ENCODE assay signal across 8 mouse cellular contexts in the genomic region with DNA sequence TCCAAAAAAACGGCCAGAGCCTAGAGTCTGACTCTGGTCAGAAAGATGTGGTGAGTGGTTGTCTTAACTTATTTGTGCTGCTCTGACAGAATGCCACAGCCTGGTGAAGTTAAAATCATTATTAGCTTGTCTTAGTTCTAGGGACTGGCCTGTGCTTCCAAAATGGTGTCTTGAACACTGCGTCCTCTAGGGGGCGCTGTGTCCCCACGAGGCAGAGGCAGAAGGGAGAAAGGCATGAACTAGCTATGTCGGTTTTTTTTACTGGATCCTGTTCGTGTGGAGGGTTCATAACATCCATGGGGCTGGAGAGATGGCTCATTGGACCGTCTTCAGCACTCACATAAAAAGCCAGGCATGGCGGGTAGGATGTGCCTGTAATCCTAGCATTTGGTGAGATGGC.
DNase-seq lines count a peak whose midpoint lies in the region.

No protein-coding gene starts in this region.

- peak; percentile 6 to 14 for DNase-seq in frontal cortex, postnatal 25 days (ENCODE audit: low spot score in 2 of 2)
- no peak for DNase-seq in frontal cortex, postnatal 10 days (ENCODE audit: low spot score in 2 of 2)
- peak; percentile 53 for DNase-seq in 3134 (ENCODE audit: extremely low read depth, insufficient read length, low spot score)
- peak; percentile 84 for DNase-seq in NIH3T3 (ENCODE audit: low read depth)
- peak; percentile 46 for DNase-seq in embryo, embryonic 11.5 days (ENCODE audit: low read depth, low spot score)
- peak; percentile 5 for DNase-seq in layer of hippocampus, adult 9-10 months (ENCODE audit: low spot score)
- peak; percentile 74 for DNase-seq in mesoderm, embryonic 11.5 days (ENCODE audit: low read depth, low spot score)
- peak; percentile 47 to 49 for DNase-seq in thymus, postnatal 36 days

Comparison
In these comparisons a context has a peak if more than half of its experiments do, and no peak if none do; other contexts are left out.
1. DNase-seq: peak in frontal cortex, postnatal 25 days (2 of 2), 3134 (single experiment), NIH3T3 (single experiment), embryo, embryonic 11.5 days (single experiment), layer of hippocampus, adult 9-10 months (single experiment), mesoderm, embryonic 11.5 days (single experiment) and thymus, postnatal 36 days (2 of 2); none in frontal cortex, postnatal 10 days (0 of 2).